Mouse (Mus musculus) neural tube, embryonic 13.5 days (tissue): ENCODE measurements around the gene Gpr45. TPM values are rescaled to one million over a fixed set of nuclear protein-coding genes. Genes with fewer than 3 reads are reported as not detected.
A peak's percentile ranks its signal among the peaks of the same experiment; 100 is the strongest.

Experiments used
- ATAC-seq: fragments of 200-750 bp; cut with Nextera tagmentation; 2 replicates; pipeline ENCODE4 v1.8.0; 2017; ENCODE audit warnings: low read depth, mild to moderate bottlenecking, moderate TSS enrichment, moderate library complexity
- H3K27ac ChIP-seq: fragments of 300-500 bp; sonication (generic); replicated peaks from 2 replicates; pipeline ENCODE4 v1.5.1; 2015; ENCODE audit warnings: moderate library complexity, mild to moderate bottlenecking, inconsistent platforms
- H3K27me3 ChIP-seq: fragments of 300-500 bp; sonication (generic); 2 replicates; pipeline ENCODE4 v1.6.1; 2015; ENCODE audit warnings: mild to moderate bottlenecking, inconsistent platforms
- H3K36me3 ChIP-seq: fragments of 300-500 bp; sonication (generic); 2 replicates; pipeline ENCODE4 v1.6.1; 2015; ENCODE audit warnings: mild to moderate bottlenecking, inconsistent platforms
- H3K4me1 ChIP-seq: fragments of 300-500 bp; sonication (generic); replicated peaks from 2 replicates; pipeline ENCODE4 v1.6.1; 2015; ENCODE audit warnings: inconsistent platforms
- H3K4me2 ChIP-seq: fragments of 300-500 bp; sonication (generic); 2 replicates; pipeline ENCODE4 v1.6.1; 2015; ENCODE audit warnings: inconsistent platforms, mild to moderate bottlenecking, moderate library complexity
- H3K4me3 ChIP-seq: fragments of 300-500 bp; sonication (generic); 2 replicates; pipeline ENCODE4 v1.5.1; 2015; ENCODE audit warnings: mild to moderate bottlenecking, inconsistent platforms
- H3K9ac ChIP-seq: fragments of 300-500 bp; sonication (generic); 2 replicates; pipeline ENCODE4 v1.6.1; 2015; ENCODE audit warnings: moderate library complexity, mild to moderate bottlenecking, inconsistent platforms
- H3K9me3 ChIP-seq: fragments of 300-500 bp; sonication (generic); 2 replicates; pipeline ENCODE4 v1.6.1; 2016; ENCODE audit warnings: inconsistent platforms
- WGBS: fragments of 180-500 bp; shearing (Covaris S2); methylation state at CpG from one replicate; pipeline ENCODE4 v1.1.7; 2015; 5-methylcytosine and 5-hydroxymethylcytosine counted together
- polyA plus RNA-seq: library from polyadenylated mRNA; unstranded; fragments of >200 nt; fragmentation: Nextera tagmentation; extraction: Ambion mirVana; gene quantifications from 2 replicates; pipeline ENCODE4 v1.2.1, GENCODE M21; 2015

Gene Gpr45
- polyA plus RNA-seq = 16.1 and 16.7 TPM in 2 replicates

DNA sequence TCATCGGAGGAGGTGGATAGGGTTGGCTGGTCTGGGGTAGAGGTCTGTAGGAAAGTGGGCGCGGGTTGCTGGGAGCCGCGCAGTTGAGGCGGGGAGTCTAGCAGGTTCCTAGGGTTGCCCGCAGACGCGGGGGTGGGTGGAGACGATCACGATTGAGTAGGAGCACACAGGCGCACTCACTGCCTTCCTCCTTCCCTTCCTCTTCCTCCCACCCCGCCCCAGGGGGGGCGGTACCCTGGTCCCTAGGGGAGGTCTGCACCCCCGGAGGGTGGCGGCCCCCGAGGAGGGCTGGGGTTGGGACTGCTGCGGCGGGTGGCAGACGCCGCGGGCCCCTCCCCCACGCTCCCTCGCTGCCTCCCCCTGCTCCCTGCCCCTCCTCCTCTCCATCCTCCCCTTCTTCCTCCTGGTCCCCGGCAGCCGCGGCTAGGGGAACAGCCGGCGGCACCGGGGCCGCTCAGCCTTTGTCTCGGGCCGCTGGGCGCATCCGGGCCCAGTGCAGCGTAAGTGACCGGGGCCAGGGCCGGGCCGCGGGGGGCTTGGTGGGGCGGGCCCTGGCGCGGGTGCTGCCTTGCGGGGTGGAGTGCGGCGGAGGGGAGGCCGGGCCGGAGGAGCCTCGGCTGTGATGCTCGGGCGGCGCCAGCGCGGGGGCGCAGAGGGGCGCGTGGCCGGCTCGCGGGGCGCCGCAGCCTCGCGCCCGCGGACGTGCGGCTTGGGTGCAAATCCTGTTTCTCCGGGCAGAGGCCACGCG is at the start of gene Gpr45:
TSS of gene Gpr45 (plus strand) at position 139 of the 748 bp plus-strand sequence.
- Histone ChIP-seq H3K27me3 (no peaks in the 10 kb centered on the region), H3K4me1 (peaks cover 18% of the 10 kb centered on the region), H3K9ac (peak within 1 kb of the TSS; percentile 98), H3K27ac (peak within 1 kb of the TSS; percentile 92), H3K4me2 (peak within 1 kb of the TSS; percentile 70), H3K36me3 (no peaks in the 10 kb centered on the region), H3K9me3 (no peaks in the 10 kb centered on the region), H3K4me3 (peak within 1 kb of the TSS; percentile 82)
- WGBS = under 1% methylated on average over 63 of the region's 71 CpGs
- peak; percentile 94 for ATAC-seq

DNA sequence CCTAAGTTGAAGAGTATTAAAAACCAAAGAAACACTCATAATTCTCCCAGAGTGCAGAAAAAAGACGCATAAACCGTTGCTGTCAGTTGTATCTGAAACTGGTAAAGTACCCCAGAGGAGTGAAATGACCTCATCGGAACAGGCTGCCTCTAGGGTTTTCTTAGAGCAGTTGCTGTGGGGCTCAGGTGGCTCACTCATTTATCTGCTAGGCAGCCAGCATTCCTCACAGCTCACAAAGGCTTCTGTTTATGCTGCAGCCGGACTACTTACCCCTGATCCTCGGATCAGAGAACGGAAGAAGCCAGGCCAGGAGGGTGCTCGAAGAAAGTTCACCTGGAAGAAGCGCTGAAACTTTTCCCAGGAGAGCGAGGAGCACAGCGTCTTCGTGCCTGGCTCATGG is 47.5 kb upstream of the Gpr45 start:
- no peak for ATAC-seq
- H3K9me3 ChIP-seq = no peaks in the 10 kb centered on the region
- H3K4me2 ChIP-seq = no peak overlapping the region
- H3K36me3 ChIP-seq = peaks cover 14% of the 10 kb centered on the region
- H3K27me3 ChIP-seq = no peaks in the 10 kb centered on the region
- no peaks in the 10 kb centered on the region for H3K4me1 ChIP-seq
- H3K4me3 ChIP-seq = no peak overlapping the region
- H3K27ac ChIP-seq = no peak overlapping the region
- H3K9ac ChIP-seq = no peak overlapping the region
- 66% methylated on average over 11 of the region's 11 CpGs for WGBS

DNA sequence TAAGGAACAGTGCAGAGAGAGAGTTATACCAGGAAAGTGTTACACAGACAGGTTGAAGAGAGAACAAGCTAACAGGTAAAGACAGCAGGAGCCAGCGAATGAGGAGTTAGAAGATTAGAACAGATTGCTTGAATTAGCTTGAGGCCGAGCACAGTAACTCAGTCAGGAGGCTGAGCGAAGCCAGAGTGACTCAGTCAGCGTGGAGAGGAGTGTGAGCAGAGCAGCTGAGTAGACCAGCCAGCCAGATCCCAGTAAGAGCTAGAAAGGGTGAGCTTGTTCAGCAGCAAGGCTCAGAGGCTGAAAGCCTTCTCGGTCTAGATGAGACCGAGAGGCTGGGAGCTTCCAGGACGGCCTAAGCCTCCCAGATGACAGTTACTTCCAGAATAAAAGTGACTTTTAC is 46.0 kb upstream of the Gpr45 start:
- H3K4me2 ChIP-seq = no peak overlapping the region
- H3K4me3 ChIP-seq = no peak overlapping the region
- no peak overlapping the region for H3K27ac ChIP-seq
- no peaks in the 10 kb centered on the region for H3K4me1 ChIP-seq
- H3K36me3 ChIP-seq = peaks cover 3% of the 10 kb centered on the region; the same call in 1 of the 2 replicates
- H3K9me3 ChIP-seq = no peaks in the 10 kb centered on the region
- no peak for ATAC-seq
- no peak overlapping the region for H3K9ac ChIP-seq
- 85% methylated on average over 7 of the region's 7 CpGs for WGBS
- no peaks in the 10 kb centered on the region for H3K27me3 ChIP-seq

DNA sequence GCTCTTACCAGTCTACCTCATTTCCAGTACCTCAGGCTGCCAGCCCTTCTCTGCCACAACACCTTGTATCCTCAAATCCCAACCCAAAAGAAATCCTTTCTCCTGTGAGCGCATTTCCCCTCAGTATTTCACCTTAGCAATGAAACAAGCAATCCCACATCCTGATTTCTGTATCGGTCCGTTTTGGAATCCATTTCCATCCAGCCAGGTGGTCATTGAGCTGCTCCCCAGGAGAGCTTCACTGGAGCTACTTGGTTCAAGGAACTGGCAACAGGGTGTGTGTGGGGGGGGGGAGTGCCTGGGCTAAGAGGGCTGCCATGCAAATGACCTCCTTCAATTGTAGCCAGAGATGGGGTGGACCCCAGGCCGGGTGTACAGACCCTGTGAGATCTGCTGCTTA is 45.5 kb upstream of the Gpr45 start:
- 64% methylated on average over 4 of the region's 4 CpGs for WGBS
- no peak overlapping the region for H3K4me2 ChIP-seq
- no peaks in the 10 kb centered on the region for H3K27me3 ChIP-seq
- H3K27ac ChIP-seq = no peak overlapping the region
- H3K36me3 ChIP-seq = peaks cover 3% of the 10 kb centered on the region; the same call in 1 of the 2 replicates
- H3K4me1 ChIP-seq = no peaks in the 10 kb centered on the region
- H3K9ac ChIP-seq = no peak overlapping the region
- no peak for ATAC-seq
- H3K4me3 ChIP-seq = no peak overlapping the region
- H3K9me3 ChIP-seq = no peaks in the 10 kb centered on the region

- 12% methylated on average over 4 of the region's 4 CpGs for WGBS
- Histone ChIP-seq H3K4me3 (no peak overlapping the region), H3K9ac (no peak overlapping the region), H3K4me1 (no peaks in the 10 kb centered on the region), H3K9me3 (no peaks in the 10 kb centered on the region), H3K4me2 (no peak overlapping the region), H3K27ac (no peak overlapping the region), H3K36me3 (no peaks in the 10 kb centered on the region), H3K27me3 (no peaks in the 10 kb centered on the region)
- peak; percentile 71 for ATAC-seq
Observed at GRCm38 (mm10) chr1:42915062-42915461, 37.6 kb upstream of the Gpr45 start.

- ATAC-seq = no peak
- H3K4me1 ChIP-seq = no peaks in the 10 kb centered on the region
- H3K36me3 ChIP-seq = no peaks in the 10 kb centered on the region
- no peaks in the 10 kb centered on the region for H3K27me3 ChIP-seq
- no peak overlapping the region for H3K4me2 ChIP-seq
- H3K9me3 ChIP-seq = no peaks in the 10 kb centered on the region
- WGBS = 82% methylated on average over 7 of the region's 7 CpGs
- H3K9ac ChIP-seq = no peak overlapping the region
- H3K4me3 ChIP-seq = no peak overlapping the region
- H3K27ac ChIP-seq = no peak overlapping the region
Observed at GRCm38 (mm10) chr1:42916719-42917118, 36.0 kb upstream of the Gpr45 start.

GRCm38 (mm10) chr1:42917908-42918307 is 34.8 kb upstream of the Gpr45 start:
- Histone ChIP-seq H3K9ac (no peak overlapping the region), H3K4me2 (peak overlapping the region; percentile 14; the same call in 1 of the 2 replicates), H3K4me3 (no peak overlapping the region), H3K9me3 (no peaks in the 10 kb centered on the region), H3K4me1 (no peaks in the 10 kb centered on the region), H3K27ac (no peak overlapping the region), H3K27me3 (no peaks in the 10 kb centered on the region), H3K36me3 (no peaks in the 10 kb centered on the region)
- no peak for ATAC-seq
- 12% methylated on average over 4 of the region's 4 CpGs for WGBS

DNA sequence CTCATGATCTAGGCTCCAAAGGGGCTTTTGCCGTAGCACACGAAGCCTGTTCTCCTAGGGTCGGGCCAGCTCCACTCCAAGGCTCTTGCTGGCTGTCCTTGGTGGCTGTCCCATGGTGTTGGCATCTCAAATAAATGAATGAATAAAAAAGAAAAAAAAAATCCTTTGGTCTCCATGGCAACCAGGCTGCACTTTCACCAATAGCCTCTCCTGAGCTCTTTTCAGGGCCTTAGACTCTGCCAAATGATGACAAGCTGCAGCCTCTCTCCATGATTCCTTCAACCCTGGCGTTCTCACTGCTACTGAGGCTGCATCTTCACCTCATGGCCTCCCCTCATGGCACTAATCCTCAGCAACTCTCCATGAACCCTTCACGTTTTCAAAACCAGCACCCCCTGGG is 28.7 kb upstream of the Gpr45 start:
- H3K36me3 ChIP-seq = no peaks in the 10 kb centered on the region
- no peak overlapping the region for H3K4me2 ChIP-seq
- no peak for ATAC-seq
- no peak overlapping the region for H3K4me3 ChIP-seq
- no peak overlapping the region for H3K9ac ChIP-seq
- H3K9me3 ChIP-seq = no peaks in the 10 kb centered on the region
- H3K4me1 ChIP-seq = no peaks in the 10 kb centered on the region
- no peaks in the 10 kb centered on the region for H3K27me3 ChIP-seq
- no peak overlapping the region for H3K27ac ChIP-seq
- 60% methylated on average over 5 of the region's 5 CpGs for WGBS

DNA sequence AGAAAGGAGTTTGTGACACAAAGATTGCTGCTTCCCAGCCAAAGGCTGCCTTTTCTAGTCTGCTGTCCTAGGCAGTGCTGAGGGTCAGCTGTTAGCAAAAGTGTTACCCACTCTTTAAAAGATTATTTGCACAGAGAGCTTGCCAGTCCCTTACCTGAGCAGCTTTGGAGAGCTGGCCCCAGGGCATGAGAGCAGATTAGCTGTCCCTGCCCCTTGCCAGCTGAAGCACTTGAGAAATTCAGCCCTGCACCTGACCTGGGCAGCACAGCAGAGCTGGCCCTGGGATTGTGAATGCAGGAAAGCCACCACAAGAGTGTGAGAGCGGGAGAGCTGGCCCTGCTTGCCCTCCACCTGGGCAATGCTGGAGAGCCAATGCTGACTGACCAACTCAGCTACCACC is 19.1 kb upstream of the Gpr45 start:
- Histone ChIP-seq H3K9ac (no peak overlapping the region), H3K9me3 (no peaks in the 10 kb centered on the region), H3K36me3 (no peaks in the 10 kb centered on the region), H3K4me3 (no peak overlapping the region), H3K4me1 (no peaks in the 10 kb centered on the region), H3K4me2 (no peak overlapping the region), H3K27ac (no peak overlapping the region), H3K27me3 (no peaks in the 10 kb centered on the region)
- WGBS = 85% methylated on average over 1 of the region's 1 CpGs
- no peak for ATAC-seq

DNA sequence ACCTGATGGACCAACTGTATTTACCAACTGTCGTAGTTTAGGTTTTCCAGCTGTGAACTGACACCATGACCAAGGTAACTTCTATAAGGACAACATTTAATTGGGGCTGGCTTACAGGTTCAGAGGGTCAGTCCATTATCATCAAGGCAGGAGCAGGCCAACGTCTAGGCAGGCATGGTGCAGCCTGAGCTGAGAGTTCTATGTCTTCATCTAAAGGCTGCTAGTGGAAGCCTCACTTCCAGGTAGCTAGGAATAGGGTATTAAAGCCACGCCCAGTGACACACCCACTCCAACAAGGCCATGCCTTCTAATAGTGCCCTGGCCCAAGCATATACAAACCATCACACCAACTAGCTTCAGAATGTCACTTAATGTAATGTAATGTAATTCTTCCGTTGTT is 4.2 kb upstream of the Gpr45 start:
- Histone ChIP-seq H3K36me3 (no peaks in the 10 kb centered on the region), H3K4me2 (no peak overlapping the region), H3K27ac (no peak overlapping the region), H3K27me3 (no peaks in the 10 kb centered on the region), H3K4me3 (no peak overlapping the region), H3K9me3 (no peaks in the 10 kb centered on the region), H3K4me1 (peaks cover 3% of the 10 kb centered on the region; the same call in 1 of the 2 replicates), H3K9ac (no peak overlapping the region)
- WGBS = 84% methylated on average over 4 of the region's 4 CpGs
- no peak for ATAC-seq

GRCm38 (mm10) chr1:42953482-42953822 is 780 bp downstream of the Gpr45 start:
- 2% methylated on average over 16 of the region's 16 CpGs for WGBS
- H3K4me2 ChIP-seq = peak overlapping the region; percentile 70
- H3K9me3 ChIP-seq = no peaks in the 10 kb centered on the region
- peaks cover 18% of the 10 kb centered on the region for H3K4me1 ChIP-seq
- H3K4me3 ChIP-seq = peak overlapping the region; percentile 82
- no peaks in the 10 kb centered on the region for H3K27me3 ChIP-seq
- H3K36me3 ChIP-seq = no peaks in the 10 kb centered on the region
- peak overlapping the region; percentile 92 for H3K27ac ChIP-seq
- ATAC-seq = peak; percentile 68
- peak overlapping the region; percentile 98 for H3K9ac ChIP-seq

DNA sequence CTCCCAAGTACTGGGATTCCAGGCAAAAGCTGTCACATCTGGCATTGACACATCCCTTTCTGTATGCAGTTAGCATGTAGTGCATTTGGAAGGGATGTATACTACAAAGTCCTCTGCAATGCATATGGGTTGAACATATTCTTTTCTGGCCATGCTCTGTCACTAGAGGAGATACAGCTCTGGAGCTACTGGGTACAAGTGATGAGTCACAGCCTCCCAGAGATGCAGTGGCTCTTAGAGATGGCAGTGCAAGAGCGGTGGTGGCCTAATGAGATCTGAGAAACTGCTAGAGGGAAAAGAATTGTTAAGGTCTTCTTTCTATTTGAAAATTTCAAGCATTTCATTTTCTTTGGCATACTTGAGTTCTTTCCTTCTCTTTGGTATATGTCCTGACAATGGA is 4.2 kb downstream of the Gpr45 start:
- no peak for ATAC-seq
- WGBS = 96% methylated on average over 1 of the region's 1 CpGs

More for the DNA sequence above, 4.2 kb downstream of the Gpr45 start:
- no peaks in the 10 kb centered on the region for H3K9me3 ChIP-seq
- no peak overlapping the region for H3K4me3 ChIP-seq
- no peak overlapping the region for H3K9ac ChIP-seq
- H3K4me2 ChIP-seq = no peak overlapping the region
- peaks cover 14% of the 10 kb centered on the region for H3K4me1 ChIP-seq
- H3K36me3 ChIP-seq = no peaks in the 10 kb centered on the region
- no peak overlapping the region for H3K27ac ChIP-seq
- no peaks in the 10 kb centered on the region for H3K27me3 ChIP-seq
